Mouse (Mus musculus) heart, postnatal 0 days (tissue): ENCODE measurements at regions not wholly inside any gene's neighbourhood (a gene's known extent, or its start where the extent isn't known, plus 50 kb on each side); places are given as distances from the start of the nearest gene placed in this dataset.

Experiments
- CTCF ChIP-seq: IDR thresholded peaks from 2 replicates; pipeline ENCODE4 v1.5.1; 2016; ENCODE audit warnings: antibody characterized with exemption, control low read depth, low read depth
- EP300 ChIP-seq: IDR thresholded peaks from 2 replicates; pipeline ENCODE4 v1.6.1; 2016; ENCODE audit warnings: antibody characterized with exemption, low read depth

GRCm38 (mm10) chr8:101564447-101564846, 1221.0 kb downstream of the Cdh11 start:
- TF ChIP-seq CTCF: no peak
- TF ChIP-seq EP300: no peak
